Mouse (Mus musculus) megakaryocyte, embryonic 14.5 days (primary cell): ENCODE results near the gene H1f0. TPM values are rescaled to one million over a fixed set of nuclear protein-coding genes. Genes with fewer than 3 reads are reported as not detected.

Experiments used
- H3K27me3 ChIP-seq: replicated peaks from 2 replicates; pipeline ENCODE3; 2012; ENCODE audit warnings: inconsistent platforms
- H3K36me3 ChIP-seq: replicated peaks from 2 replicates; pipeline ENCODE3; 2012; ENCODE audit warnings: low read length, inconsistent platforms, mixed read lengths
- H3K4me1 ChIP-seq: 2 replicates; pipeline ENCODE4 v1.6.1; 2012; ENCODE audit warnings: inconsistent platforms
- H3K4me3 ChIP-seq: replicated peaks from 2 replicates; pipeline ENCODE3; 2012; ENCODE audit warnings: moderate library complexity, mild to moderate bottlenecking, inconsistent platforms
- H3K9me3 ChIP-seq: 2 replicates; pipeline ENCODE4 v1.6.1; 2012; ENCODE audit warnings: inconsistent platforms
- FLI1 ChIP-seq: IDR thresholded peaks from 2 replicates; pipeline ENCODE4 v1.6.1; 2012; ENCODE audit warnings: low read length, inconsistent platforms, mixed read lengths
- GATA1 ChIP-seq: IDR thresholded peaks from 3 replicates; pipeline ENCODE4 v1.6.1; 2012; ENCODE audit warnings: mixed read lengths, low read length, inconsistent platforms, borderline replicate concordance
- polyA plus RNA-seq: library from polyadenylated mRNA; stranded (reverse); fragments of >175 nt; gene quantifications from 2 replicates; pipeline ENCODE4 v1.2.3, GENCODE M21; 2012; ENCODE audit warnings: low replicate concordance; ENCODE audit not compliant: insufficient read depth

The H1f0 gene
- polyA plus RNA-seq, 1 experiment, result 406 TPM

- H3K4me3 ChIP-seq, result no peak overlapping the region
- H3K4me1 ChIP-seq, result peaks cover 29% of the 10 kb centered on the region
- H3K9me3 ChIP-seq, result no peaks in the 10 kb centered on the region
- no peaks in the 10 kb centered on the region for H3K27me3 ChIP-seq
- TF ChIP-seq GATA1 (no peak), FLI1 (no peak)
- peaks cover 94% of the 10 kb centered on the region for H3K36me3 ChIP-seq
Observed at GRCm38 (mm10) chr15:78989152-78990092, 38.8 kb upstream of the H1f0 start.

- Histone ChIP-seq H3K4me3 (no peak overlapping the region), H3K27me3 (no peaks in the 10 kb centered on the region), H3K4me1 (peaks cover 24% of the 10 kb centered on the region), H3K36me3 (peaks cover 100% of the 10 kb centered on the region), H3K9me3 (no peaks in the 10 kb centered on the region)
- TF ChIP-seq FLI1, result no peak
Observed at GRCm38 (mm10) chr15:78990093-78990463, 38.2 kb upstream of the H1f0 start.

GRCm38 (mm10) chr15:78990970-78991525 is 37.2 kb upstream of the H1f0 start:
- Histone ChIP-seq H3K4me1 (peaks cover 22% of the 10 kb centered on the region), H3K27me3 (no peaks in the 10 kb centered on the region), H3K4me3 (no peak overlapping the region), H3K36me3 (peaks cover 100% of the 10 kb centered on the region), H3K9me3 (no peaks in the 10 kb centered on the region)
- TF ChIP-seq FLI1 (no peak), GATA1 (no peak)

GRCm38 (mm10) chr15:78992235-78992634 is 36.0 kb upstream of the H1f0 start:
- peaks cover 96% of the 10 kb centered on the region for H3K36me3 ChIP-seq
- H3K27me3 ChIP-seq, result no peaks in the 10 kb centered on the region
- TF ChIP-seq FLI1 (no peak), GATA1 (no peak)
- H3K4me1 ChIP-seq, result peaks cover 18% of the 10 kb centered on the region
- H3K4me3 ChIP-seq, result no peak overlapping the region
- H3K9me3 ChIP-seq, result no peaks in the 10 kb centered on the region

GRCm38 (mm10) chr15:78992925-78993324 is 35.3 kb upstream of the H1f0 start:
- Histone ChIP-seq H3K4me1 (peaks cover 16% of the 10 kb centered on the region), H3K27me3 (no peaks in the 10 kb centered on the region), H3K4me3 (no peak overlapping the region), H3K36me3 (peaks cover 95% of the 10 kb centered on the region), H3K9me3 (no peaks in the 10 kb centered on the region)
- TF ChIP-seq FLI1, result no peak
- TF ChIP-seq GATA1, result no peak

- Histone ChIP-seq H3K9me3 (no peaks in the 10 kb centered on the region), H3K4me3 (no peak overlapping the region), H3K4me1 (peaks cover 22% of the 10 kb centered on the region), H3K27me3 (no peaks in the 10 kb centered on the region), H3K36me3 (peaks cover 95% of the 10 kb centered on the region)
- TF ChIP-seq GATA1 (no peak), FLI1 (no peak)
Observed at GRCm38 (mm10) chr15:78995916-78996315, 32.3 kb upstream of the H1f0 start.

- Histone ChIP-seq H3K27me3 (no peaks in the 10 kb centered on the region), H3K9me3 (no peaks in the 10 kb centered on the region), H3K4me1 (peaks cover 22% of the 10 kb centered on the region), H3K4me3 (no peak overlapping the region), H3K36me3 (peaks cover 95% of the 10 kb centered on the region)
- TF ChIP-seq FLI1, result no peak
Observed at GRCm38 (mm10) chr15:78996663-78997062, 31.6 kb upstream of the H1f0 start.

- Histone ChIP-seq H3K4me3 (no peak overlapping the region), H3K9me3 (no peaks in the 10 kb centered on the region), H3K27me3 (no peaks in the 10 kb centered on the region), H3K36me3 (peaks cover 95% of the 10 kb centered on the region), H3K4me1 (peaks cover 22% of the 10 kb centered on the region)
- no peak for TF ChIP-seq GATA1
- TF ChIP-seq FLI1, result no peak
Observed at GRCm38 (mm10) chr15:78998348-78998747, 29.9 kb upstream of the H1f0 start.

GRCm38 (mm10) chr15:78999586-78999985 is 28.7 kb upstream of the H1f0 start:
- Histone ChIP-seq H3K4me3 (no peak overlapping the region), H3K36me3 (peaks cover 95% of the 10 kb centered on the region), H3K27me3 (no peaks in the 10 kb centered on the region), H3K4me1 (peaks cover 22% of the 10 kb centered on the region), H3K9me3 (no peaks in the 10 kb centered on the region)
- TF ChIP-seq FLI1 (no peak), GATA1 (no peak)

- H3K4me3 ChIP-seq, result no peak overlapping the region
- peaks cover 19% of the 10 kb centered on the region for H3K4me1 ChIP-seq
- no peaks in the 10 kb centered on the region for H3K27me3 ChIP-seq
- TF ChIP-seq GATA1, result no peak
- no peak for TF ChIP-seq FLI1
- H3K9me3 ChIP-seq, result no peaks in the 10 kb centered on the region
- H3K36me3 ChIP-seq, result peaks cover 95% of the 10 kb centered on the region
Observed at GRCm38 (mm10) chr15:79000357-79000791, 27.9 kb upstream of the H1f0 start.
